Mouse (Mus musculus) G1E (cell line): ENCODE measurements around the gene Lrguk.

Experiments used
- CTCF ChIP-seq: IDR thresholded peaks from 2 replicates; pipeline ENCODE4 v1.5.1; 2012; ENCODE audit warnings: low read depth, low read length, inconsistent platforms, mixed read lengths
- TAL1 ChIP-seq: conservative IDR thresholded peaks from 2 replicates; pipeline ENCODE4 v1.6.1; 2012; ENCODE audit warnings: low read depth, low read length, inconsistent platforms, mixed read lengths

DNA sequence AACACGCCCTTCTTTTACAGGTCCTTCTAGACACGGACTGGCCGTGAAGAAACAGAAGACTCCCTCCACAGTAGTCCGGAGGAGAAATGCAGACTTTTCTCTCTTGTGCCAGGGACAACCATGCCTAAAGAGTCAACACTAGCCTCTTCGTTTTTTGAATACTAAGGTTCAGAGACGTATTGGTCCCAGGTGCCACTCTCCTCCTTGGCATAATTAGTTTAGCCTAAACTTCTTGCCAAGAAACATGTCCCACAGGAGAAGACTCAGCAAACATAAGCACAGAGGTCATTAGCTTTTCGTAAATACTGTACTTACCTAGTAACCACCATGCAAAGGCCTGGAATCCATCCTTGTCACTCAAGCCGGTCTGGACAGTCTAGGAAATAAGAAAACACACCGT, 133.8 kb downstream of the Lrguk start:
- no peak for TF ChIP-seq CTCF
- no peak for TF ChIP-seq TAL1
